Mouse (Mus musculus) liver, embryonic 14.5 days (tissue): ENCODE results near the gene Ctns. TPM values are rescaled to one million over a fixed set of nuclear protein-coding genes. Genes with fewer than 3 reads are reported as not detected.
A peak's percentile ranks its signal among the peaks of the same experiment; 100 is the strongest.

Experiments used
- ATAC-seq: fragments of 200-750 bp; cut with Nextera tagmentation; 2 replicates; pipeline ENCODE4 v1.8.0; 2017; ENCODE audit warnings: moderate number of reproducible peaks, mild to moderate bottlenecking, moderate library complexity; ENCODE audit not compliant: insufficient read depth
- DNase-seq, 3 experiments: peaks; one replicate each; pipeline ENCODE4 v3.0.0-alpha.2; 2012 to 2013; ENCODE audit warnings: low read depth in 3 of 3, low spot score in 3 of 3
- H3K27ac ChIP-seq: fragments of 300-500 bp; sonication (generic); 2 replicates; pipeline ENCODE4 v1.5.1; 2014; ENCODE audit warnings: moderate library complexity, mild to moderate bottlenecking, control low read depth, inconsistent platforms
- H3K27me3 ChIP-seq: fragments of 300-500 bp; sonication (generic); 2 replicates; pipeline ENCODE4 v1.6.1; 2014; ENCODE audit warnings: mild to moderate bottlenecking, low read length, moderate library complexity; ENCODE audit not compliant: control insufficient read depth, insufficient read depth
- H3K36me3 ChIP-seq: fragments of 300-500 bp; sonication (generic); replicated peaks from 2 replicates; pipeline ENCODE4 v1.6.1; 2014; ENCODE audit warnings: low read depth; ENCODE audit not compliant: control insufficient read depth, insufficient read depth
- H3K4me1 ChIP-seq, 2 experiments: fragments of 200-500 bp in 1 of 2; fragments of 300-500 bp in 1 of 2; sonication (generic) in 1 of 2; replicated peaks; 2 replicates each; pipeline ENCODE4 v1.6.1; 2012 to 2014; ENCODE audit warnings: antibody characterized with exemption in 1 of 2, inconsistent platforms in 1 of 2, low read length in 1 of 2; ENCODE audit not compliant: control insufficient read depth in 2 of 2, insufficient read depth in 2 of 2
- H3K4me2 ChIP-seq: fragments of 300-500 bp; sonication (generic); 2 replicates; pipeline ENCODE4 v1.6.1; 2014; ENCODE audit warnings: low read depth, mild to moderate bottlenecking, control low read depth, moderate library complexity
- H3K4me3 ChIP-seq, 2 experiments: fragments of 200-500 bp in 1 of 2; fragments of 300-500 bp in 1 of 2; sonication (generic) in 1 of 2; 2 replicates each; pipeline ENCODE4 v1.5.1; 2012 to 2014; ENCODE audit warnings: low read depth in 2 of 2, low read length in 2 of 2, mild to moderate bottlenecking in 2 of 2, control low read depth in 1 of 2, inconsistent platforms in 1 of 2, moderate library complexity in 1 of 2; ENCODE audit not compliant: insufficient read depth in 1 of 2
- H3K9ac ChIP-seq: fragments of 300-500 bp; sonication (generic); replicated peaks from 2 replicates; pipeline ENCODE4 v1.6.1; 2014; ENCODE audit warnings: mild to moderate bottlenecking, control low read depth, moderate library complexity
- H3K9me3 ChIP-seq: fragments of 300-500 bp; sonication (generic); 2 replicates; pipeline ENCODE4 v1.6.1; 2016; ENCODE audit warnings: low read length, mixed read lengths; ENCODE audit not compliant: control insufficient read depth
- CTCF ChIP-seq: IDR thresholded peaks from 2 replicates; pipeline ENCODE4 v1.5.1; 2016; ENCODE audit warnings: antibody characterized with exemption, low read depth, control low read depth
- EP300 ChIP-seq: IDR thresholded peaks from 2 replicates; pipeline ENCODE4 v1.6.1; 2016; ENCODE audit warnings: antibody characterized with exemption, low read depth
- whole genome bisulfite sequencing: fragments of 180-500 bp; shearing (Covaris S2); extraction: QIAGEN DNeasy Blood & Tissue Kit; methylation state at CpG from one replicate; pipeline ENCODE4 v1.1.7; 2014; ENCODE audit not compliant: insufficient replicate concordance; 5-methylcytosine and 5-hydroxymethylcytosine counted together
- polyA plus RNA-seq, 2 experiments: library from polyadenylated mRNA; depleted of rRNA in 1 of 2; stranded (reverse) in 1 of 2; unstranded in 1 of 2; fragments of >200 nt; fragmentation: Nextera tagmentation in 1 of 2; extraction: Ambion mirVana in 1 of 2; gene quantifications; 2 replicates each; pipeline versions ENCODE4 v1.2.1 to v1.2.3; 2012 to 2014

The Ctns gene
- polyA plus RNA-seq, 2 experiments: 4.8 to 5.3 TPM

DNA sequence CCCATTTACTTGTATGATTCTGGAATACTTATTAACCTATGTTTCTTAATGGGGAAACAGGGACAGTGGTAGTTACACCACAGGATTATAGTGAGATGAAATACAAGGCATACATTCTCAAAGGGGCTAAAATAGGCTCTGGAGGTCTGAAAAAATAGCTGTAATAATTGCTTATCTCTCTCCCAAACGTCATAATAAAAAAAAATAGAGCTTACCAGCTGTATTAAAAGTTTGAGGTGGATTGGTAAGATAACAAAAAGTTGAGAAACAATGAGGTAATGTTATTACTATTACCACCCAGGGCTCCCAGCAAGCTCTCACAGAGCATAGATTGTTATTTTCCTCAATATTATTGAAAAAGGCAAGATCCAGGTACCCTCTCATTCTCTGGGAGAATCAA, 652 bp downstream of the Ctns start:
- TF ChIP-seq EP300: no peak
- no peak for TF ChIP-seq CTCF
- Histone ChIP-seq H3K4me1 (peaks cover 4 to 8% of the 10 kb centered on the region in 2 experiments), H3K36me3 (no peaks in the 10 kb centered on the region), H3K27me3 (no peaks in the 10 kb centered on the region), H3K4me3 (peak overlapping the region; percentile 73 to 83), H3K9ac (peak overlapping the region; percentile 88), H3K9me3 (no peaks in the 10 kb centered on the region), H3K27ac (no peak overlapping the region), H3K4me2 (peak overlapping the region; percentile 81)
- no peak for DNase-seq
- 0% methylated on average over 1 of the region's 1 CpGs for WGBS
- no peak for ATAC-seq

DNA sequence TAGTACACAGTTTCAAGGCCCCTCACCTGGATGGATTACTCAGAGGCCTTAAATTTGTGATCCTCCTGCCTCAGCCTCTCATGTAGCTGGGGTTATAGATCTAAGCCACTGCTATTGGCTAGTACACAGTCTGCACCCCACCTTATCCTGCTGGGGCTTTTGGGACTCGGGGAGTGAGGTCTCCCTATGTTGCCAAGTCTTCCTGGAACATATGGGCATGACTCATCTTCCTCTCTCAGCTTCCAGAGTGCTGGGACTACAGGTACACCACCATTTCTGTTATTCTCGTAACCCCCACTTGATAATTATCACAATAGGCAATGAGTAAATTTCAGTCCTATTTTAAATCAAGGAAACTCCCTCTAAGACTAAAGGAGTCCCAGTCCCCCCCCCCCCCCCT, 4.4 kb downstream of the Ctns start:
- H3K27me3 ChIP-seq: no peaks in the 10 kb centered on the region
- no peak overlapping the region for H3K27ac ChIP-seq
- no peak overlapping the region for H3K4me3 ChIP-seq
- no peak for ATAC-seq
- H3K36me3 ChIP-seq: no peaks in the 10 kb centered on the region; the same call in 1 of the 2 replicates
- no peak overlapping the region for H3K9ac ChIP-seq
- no peak overlapping the region for H3K4me2 ChIP-seq
- H3K9me3 ChIP-seq: no peaks in the 10 kb centered on the region
- TF ChIP-seq EP300 (no peak), CTCF (no peak)
- WGBS: 66% methylated on average over 2 of the region's 2 CpGs
- H3K4me1 ChIP-seq: peaks cover 0 to 3% of the 10 kb centered on the region in 2 experiments; a peak in 2 of 4 replicates
- no peak for DNase-seq

DNA sequence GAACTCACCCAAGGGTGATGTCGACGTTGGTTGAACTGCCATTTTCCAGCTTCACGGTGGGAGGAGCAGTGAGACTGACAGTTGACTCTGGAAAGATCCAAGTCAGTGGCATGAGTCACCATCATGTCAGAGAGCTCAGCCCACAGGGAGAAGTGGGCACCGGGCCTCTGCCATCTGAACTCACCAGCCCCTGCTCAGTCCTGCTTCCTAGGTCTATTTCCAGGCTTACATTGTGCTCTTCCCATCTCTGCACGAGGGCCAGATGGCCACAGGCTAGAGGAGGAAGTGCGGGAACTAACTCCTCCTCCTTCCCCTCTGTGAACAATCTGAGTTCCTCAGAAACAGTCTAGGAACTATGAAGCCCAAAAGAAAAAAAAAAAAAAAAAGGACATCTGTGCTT, 5.8 kb downstream of the Ctns start:
- no peak overlapping the region for H3K9ac ChIP-seq
- no peaks in the 10 kb centered on the region for H3K27me3 ChIP-seq
- H3K4me3 ChIP-seq: no peak overlapping the region
- H3K36me3 ChIP-seq: no peaks in the 10 kb centered on the region; the same call in 1 of the 2 replicates
- H3K4me2 ChIP-seq: no peak overlapping the region
- DNase-seq (no peak), ATAC-seq (no peak)
- H3K9me3 ChIP-seq: no peaks in the 10 kb centered on the region
- no peak overlapping the region for H3K27ac ChIP-seq
- TF ChIP-seq CTCF (no peak), EP300 (no peak)
- no peaks in the 10 kb centered on the region; a peak in 2 of 4 replicates for H3K4me1 ChIP-seq
- WGBS: 41% methylated on average over 6 of the region's 6 CpGs

DNA sequence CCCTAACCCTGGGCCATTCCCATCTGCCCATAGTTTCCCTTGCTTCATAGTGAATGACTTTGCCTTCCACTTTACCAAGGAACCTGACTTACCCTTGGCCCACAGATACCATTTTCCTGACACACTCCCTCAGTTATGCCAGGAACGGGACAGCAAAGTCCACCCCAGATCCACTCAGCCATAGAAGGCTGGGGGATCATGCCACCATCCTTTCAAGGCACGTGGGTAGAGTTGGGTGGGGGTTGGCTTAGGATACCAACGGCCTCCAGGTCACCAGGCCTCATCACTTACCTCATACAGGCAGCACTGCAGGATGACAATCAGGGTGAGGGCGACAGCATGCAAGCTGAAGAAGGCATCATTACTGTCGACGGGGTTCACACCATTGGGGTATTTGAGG, 11.6 kb downstream of the Ctns start:
- no peak for ATAC-seq
- H3K4me1 ChIP-seq: no peaks in the 10 kb centered on the region
- H3K4me2 ChIP-seq: no peak overlapping the region
- H3K36me3 ChIP-seq: no peaks in the 10 kb centered on the region
- DNase-seq: no peak
- WGBS: 67% methylated on average over 6 of the region's 6 CpGs
- no peaks in the 10 kb centered on the region for H3K27me3 ChIP-seq
- H3K27ac ChIP-seq: no peak overlapping the region
- no peak overlapping the region for H3K4me3 ChIP-seq
- H3K9ac ChIP-seq: no peak overlapping the region
- TF ChIP-seq CTCF (no peak), EP300 (no peak)
- no peaks in the 10 kb centered on the region for H3K9me3 ChIP-seq

DNA sequence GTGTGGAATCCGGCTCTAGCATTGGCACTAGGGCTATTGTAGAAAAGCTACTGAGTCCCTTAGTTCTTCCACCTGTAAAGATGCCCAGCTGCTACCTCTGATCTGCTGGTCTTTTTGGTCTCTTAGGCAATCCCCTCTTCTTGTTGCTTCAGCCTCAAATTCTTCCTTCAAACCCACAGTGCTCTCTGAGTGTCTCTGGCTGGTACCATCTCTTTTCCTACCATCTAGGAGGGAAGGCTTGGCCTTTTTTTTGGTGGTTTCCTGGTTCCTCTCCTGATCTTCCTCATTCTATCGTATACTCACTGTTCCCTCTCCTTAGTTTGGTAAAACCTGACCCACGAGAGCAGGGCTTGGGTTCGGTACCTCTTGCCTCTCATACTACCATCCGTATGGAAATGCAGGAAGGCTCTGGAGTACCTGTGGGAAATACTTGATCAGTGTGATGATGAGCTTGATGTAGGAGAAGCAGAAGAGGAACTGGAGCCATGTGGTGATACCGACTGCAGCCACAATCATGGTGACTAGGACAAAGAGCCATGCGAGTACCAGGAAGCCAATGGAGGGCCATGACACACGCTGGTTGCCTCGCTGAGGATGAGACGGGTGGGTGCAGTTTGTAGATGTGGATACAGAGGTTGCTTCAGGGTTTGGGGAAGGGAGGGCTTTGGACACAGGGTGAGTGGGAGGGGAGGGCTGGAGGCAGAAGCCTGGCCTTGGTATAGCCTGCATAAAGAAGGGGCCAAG, 12.8 kb downstream of the Ctns start:
- Histone ChIP-seq H3K4me2 (no peak overlapping the region), H3K36me3 (no peaks in the 10 kb centered on the region), H3K4me3 (no peak overlapping the region), H3K27ac (no peak overlapping the region), H3K9me3 (no peaks in the 10 kb centered on the region), H3K4me1 (no peaks in the 10 kb centered on the region), H3K9ac (no peak overlapping the region), H3K27me3 (no peaks in the 10 kb centered on the region)
- ATAC-seq: no peak
- WGBS: 71% methylated on average over 10 of the region's 10 CpGs
- no peak for TF ChIP-seq CTCF
- no peak for TF ChIP-seq EP300
- DNase-seq: no peak
